Mouse (Mus musculus) spleen, adult 2 months (tissue): Measurements from ENCODE around the gene Gm11992.

ENCODE experiments used
- CTCF ChIP-seq: fragments of 200-500 bp; IDR thresholded peaks from 2 replicates; pipeline ENCODE4 v1.5.1; 2011; ENCODE audit warnings: mild to moderate bottlenecking, inconsistent platforms; ENCODE audit not compliant: insufficient read depth, insufficient read length, insufficient replicate concordance; ENCODE audit errors: extremely low read depth
- POLR2A ChIP-seq: fragments of 200-500 bp; IDR thresholded peaks from 2 replicates; pipeline ENCODE4 v1.6.1; 2011; ENCODE audit warnings: low read depth, low read length, inconsistent platforms

DNA sequence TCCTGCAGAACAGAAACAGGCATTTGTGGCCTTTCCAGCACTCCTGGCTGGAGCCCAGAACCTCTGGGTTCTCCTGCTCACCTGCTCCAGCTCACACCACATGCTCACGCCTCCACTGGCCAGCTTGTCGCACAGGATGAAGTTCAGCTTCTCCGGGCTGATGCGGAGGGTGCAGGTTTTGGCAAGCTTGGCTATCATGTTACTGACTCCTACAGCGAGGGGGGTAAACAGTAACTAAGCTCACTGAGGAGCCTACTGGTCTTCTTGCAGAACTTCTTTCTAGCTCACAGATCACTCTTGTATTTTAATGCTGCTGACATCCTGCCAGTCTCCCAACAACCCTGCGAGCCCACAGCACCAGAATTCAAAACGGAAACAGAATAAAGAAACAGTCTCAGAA is 38.0 kb upstream of the Gm11992 start:
- TF ChIP-seq POLR2A (no peak), CTCF (no peak)
